Mouse (Mus musculus): ENCODE data around the gene Celf1. TPM values are rescaled to one million over a fixed set of nuclear protein-coding genes. Genes with fewer than 3 reads are reported as not detected.

Celf1 gene
- polyA plus RNA-seq, 1 experiment from 2014 or later: 107 TPM

Other genes starting within 250 kb of the Celf1 start
- 104 and 117 TPM in 2 replicates for gene Fnbp4, start 195.0 kb upstream of the Celf1 start, polyA plus RNA-seq (2015; fragmentation: Nextera tagmentation; extraction: Ambion mirVana)
- 0.76 and 0.84 TPM in 2 replicates for gene Agbl2, start 157.7 kb upstream of the Celf1 start, polyA plus RNA-seq (2015; fragmentation: Nextera tagmentation; extraction: Ambion mirVana)
- 208 and 225 TPM in 2 replicates for gene Mtch2, start 93.2 kb upstream of the Celf1 start, polyA plus RNA-seq (2015; fragmentation: Nextera tagmentation; extraction: Ambion mirVana)
- 9.0 and 9.2 TPM in 2 replicates for gene C1qtnf4, start 54.5 kb upstream of the Celf1 start, polyA plus RNA-seq (2015; fragmentation: Nextera tagmentation; extraction: Ambion mirVana)
- 39.2 and 42.4 TPM in 2 replicates for gene Kbtbd4, start 35.6 kb upstream of the Celf1 start, polyA plus RNA-seq (2015; fragmentation: Nextera tagmentation; extraction: Ambion mirVana)
- 232 and 236 TPM in 2 replicates for gene Ndufs3, start 35.6 kb upstream of the Celf1 start, polyA plus RNA-seq (2015; fragmentation: Nextera tagmentation; extraction: Ambion mirVana)
- gene Rapsn, start 95.2 kb downstream of the Celf1 start, polyA plus RNA-seq (2015; fragmentation: Nextera tagmentation; extraction: Ambion mirVana): 2.7 and 3.4 TPM in 2 replicates
- 307 and 315 TPM in 2 replicates for gene Psmc3, start 113.6 kb downstream of the Celf1 start, polyA plus RNA-seq (2015; fragmentation: Nextera tagmentation; extraction: Ambion mirVana)
- 41.2 and 48.5 TPM in 2 replicates for gene Slc39a13, start 130.0 kb downstream of the Celf1 start, polyA plus RNA-seq (2015; fragmentation: Nextera tagmentation; extraction: Ambion mirVana)
- 4.7 and 5.4 TPM in 2 replicates for gene Spi1, start 142.0 kb downstream of the Celf1 start, polyA plus RNA-seq (2015; fragmentation: Nextera tagmentation; extraction: Ambion mirVana)
- gene Mybpc3, start 177.8 kb downstream of the Celf1 start, polyA plus RNA-seq (2015; fragmentation: Nextera tagmentation; extraction: Ambion mirVana): 0.10 and 0.13 TPM in 2 replicates
- gene Madd, start 243.5 kb downstream of the Celf1 start, polyA plus RNA-seq (2015; fragmentation: Nextera tagmentation; extraction: Ambion mirVana): 6.8 and 10.1 TPM in 2 replicates

All from kidney, embryonic 15.5 days (tissue).